Mouse (Mus musculus): ENCODE measurements around the gene Nid2. TPM values are rescaled to one million over a fixed set of nuclear protein-coding genes. Genes with fewer than 3 reads are reported as not detected.
A peak's percentile ranks its signal among the peaks of the same experiment; 100 is the strongest.

Gene Nid2
- total RNA-seq (2014; fragmentation: Nextera tagmentation) (not detected in 2 replicates), total RNA-seq (2017) (0.23 TPM in 1 of 2 replicates, not detected in the other)

GRCm38 (mm10) chr14:19751025-19751771 lies at the start of gene Nid2:
Nid2 (plus strand) TSS chr14:19751265.
- peak; percentile 91 for ATAC-seq (replicated peaks; ENCODE audit: low FRiP score, low TSS enrichment, poor library complexity, severe bottlenecking)

GRCm38 (mm10) chr14:19701546-19701945 lies 49.5 kb upstream of the Nid2 start:
- ATAC-seq (replicated peaks; ENCODE audit: low FRiP score, low TSS enrichment, poor library complexity, severe bottlenecking), result no peak

GRCm38 (mm10) chr14:19705649-19706048 lies 45.4 kb upstream of the Nid2 start:
- peak; percentile 93 for ATAC-seq (replicated peaks; ENCODE audit: low FRiP score, low TSS enrichment, poor library complexity, severe bottlenecking)

GRCm38 (mm10) chr14:19706454-19706853 lies 44.6 kb upstream of the Nid2 start:
- ATAC-seq (replicated peaks; ENCODE audit: low FRiP score, low TSS enrichment, poor library complexity, severe bottlenecking), result peak; percentile 76

- ATAC-seq (replicated peaks; ENCODE audit: low FRiP score, low TSS enrichment, poor library complexity, severe bottlenecking), result 0 out of 2 replicates have a peak, but pooled peaks have one; percentile 20
These were observed 44.1 kb upstream of the Nid2 start for GRCm38 (mm10) chr14:19706997-19707396.

GRCm38 (mm10) chr14:19707721-19708507 lies 43.2 kb upstream of the Nid2 start:
- no peak for ATAC-seq (replicated peaks; ENCODE audit: low FRiP score, low TSS enrichment, poor library complexity, severe bottlenecking)

GRCm38 (mm10) chr14:19709161-19709560 lies 41.9 kb upstream of the Nid2 start:
- no peak for ATAC-seq (replicated peaks; ENCODE audit: low FRiP score, low TSS enrichment, poor library complexity, severe bottlenecking)

- ATAC-seq (replicated peaks; ENCODE audit: low FRiP score, low TSS enrichment, poor library complexity, severe bottlenecking), result no peak
These were observed 39.3 kb upstream of the Nid2 start for GRCm38 (mm10) chr14:19711771-19712170.

GRCm38 (mm10) chr14:19713067-19713466 lies 38.0 kb upstream of the Nid2 start:
- ATAC-seq (replicated peaks; ENCODE audit: low FRiP score, low TSS enrichment, poor library complexity, severe bottlenecking), result no peak

- ATAC-seq (replicated peaks; ENCODE audit: low FRiP score, low TSS enrichment, poor library complexity, severe bottlenecking), result no peak
These were observed 32.0 kb upstream of the Nid2 start for GRCm38 (mm10) chr14:19719077-19719476.

- ATAC-seq (replicated peaks; ENCODE audit: low FRiP score, low TSS enrichment, poor library complexity, severe bottlenecking), result no peak
These were observed 30.9 kb upstream of the Nid2 start for GRCm38 (mm10) chr14:19720044-19720611.

GRCm38 (mm10) chr14:19728278-19728677 lies 22.8 kb upstream of the Nid2 start:
- ATAC-seq (replicated peaks; ENCODE audit: low FRiP score, low TSS enrichment, poor library complexity, severe bottlenecking), result no peak

- ATAC-seq (replicated peaks; ENCODE audit: low FRiP score, low TSS enrichment, poor library complexity, severe bottlenecking), result no peak
These were observed 22.3 kb upstream of the Nid2 start for GRCm38 (mm10) chr14:19728737-19729136.

GRCm38 (mm10) chr14:19732097-19732496 lies 19.0 kb upstream of the Nid2 start:
- ATAC-seq (replicated peaks; ENCODE audit: low FRiP score, low TSS enrichment, poor library complexity, severe bottlenecking), result no peak

- no peak for ATAC-seq (replicated peaks; ENCODE audit: low FRiP score, low TSS enrichment, poor library complexity, severe bottlenecking)
These were observed 17.4 kb upstream of the Nid2 start for GRCm38 (mm10) chr14:19733490-19734282.

GRCm38 (mm10) chr14:19735303-19735702 lies 15.8 kb upstream of the Nid2 start:
- ATAC-seq (replicated peaks; ENCODE audit: low FRiP score, low TSS enrichment, poor library complexity, severe bottlenecking), result no peak

- ATAC-seq (replicated peaks; ENCODE audit: low FRiP score, low TSS enrichment, poor library complexity, severe bottlenecking), result no peak
These were observed 13.5 kb upstream of the Nid2 start for GRCm38 (mm10) chr14:19737568-19737967.

GRCm38 (mm10) chr14:19738094-19738843 lies 12.8 kb upstream of the Nid2 start:
- ATAC-seq (replicated peaks; ENCODE audit: low FRiP score, low TSS enrichment, poor library complexity, severe bottlenecking), result no peak

Data from megakaryocyte-erythroid progenitor cell, adult 5-6 weeks (primary cell).